Mouse (Mus musculus) adrenal gland, adult 18-20 months (tissue): ENCODE results near the gene Zfp791. TPM values are rescaled to one million over a fixed set of nuclear protein-coding genes. Genes with fewer than 3 reads are reported as not detected.
"Not testable (repeated sequence)": the region's sequence is repeated elsewhere in the genome, so short reads cannot be mapped to it uniquely, and the experiment has no call there.

Experiments
- DNase-seq, 2 experiments: peaks; one replicate each; pipeline ENCODE4 v3.0.0; 2021 to 2022; ENCODE audit warnings: low spot score in 2 of 2
- long read RNA-seq, 2 experiments: library from polyadenylated mRNA; stranded (forward); transcript quantifications; one replicate each; pipeline ENCODE4 v2.0.0; 2021
- total RNA-seq, 2 experiments: library from RNA; stranded (reverse); gene quantifications; 1 replicate in 1 of 2; 2 replicates in 1 of 2; pipeline ENCODE4 v1.2.3; 2021

Zfp791 gene
- total RNA-seq: 1 to 10 TPM; 2.2 TPM
- long read RNA-seq, experiment 1, partial matches to known transcripts: 0 of 1 reads
- long read RNA-seq, experiment 1, other reads (novel, unspliced or antisense): 0 of 1 reads
- long read RNA-seq, experiment 2, partial matches to known transcripts: 0 of 1 reads
- long read RNA-seq, experiment 2, other reads (novel, unspliced or antisense): 1 of 1 reads

DNA sequence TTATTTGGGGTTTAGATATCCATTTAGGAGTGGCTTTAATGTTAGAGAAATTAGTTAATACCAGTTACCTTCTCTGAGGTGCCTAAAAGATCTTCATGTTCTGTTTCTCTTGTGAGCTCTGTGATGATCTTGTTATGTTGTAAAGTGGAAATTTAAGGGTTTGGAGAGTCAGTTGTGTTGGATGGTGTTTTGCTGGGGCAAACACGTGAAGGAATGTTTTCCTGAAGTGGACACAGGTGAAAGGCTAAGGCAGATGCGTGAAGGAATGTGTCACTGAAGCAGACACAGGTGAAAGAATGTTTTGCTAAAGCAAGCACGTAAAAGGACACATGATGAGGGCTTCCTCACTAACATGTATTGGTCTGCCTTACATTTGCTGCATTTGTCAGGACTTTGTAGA is at the start of gene Zfp791:
Zfp791 (minus strand) TSS at position 101 of the 400 bp plus-strand sequence.
- no peak for DNase-seq

DNA sequence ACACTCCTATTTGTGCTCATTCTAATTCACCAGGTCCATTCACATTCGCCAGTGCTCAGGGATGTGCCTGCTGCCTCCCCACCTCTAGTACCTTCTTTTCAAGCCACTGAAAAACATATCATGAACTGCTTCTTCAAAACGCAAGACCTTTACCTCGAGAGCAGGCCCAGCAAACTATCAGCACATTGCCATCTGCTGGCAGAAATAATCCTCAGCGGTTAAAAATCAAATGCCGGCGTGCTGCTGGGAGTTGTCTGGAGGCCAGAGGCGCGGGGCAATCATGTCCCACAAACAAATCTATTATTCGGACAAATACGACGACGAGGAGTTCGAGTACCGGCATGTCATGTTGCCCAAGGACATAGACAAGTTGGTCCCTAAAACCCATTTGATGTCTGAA is 48.4 kb upstream of the Zfp791 start:
- peak; percentile 30 for DNase-seq

DNA sequence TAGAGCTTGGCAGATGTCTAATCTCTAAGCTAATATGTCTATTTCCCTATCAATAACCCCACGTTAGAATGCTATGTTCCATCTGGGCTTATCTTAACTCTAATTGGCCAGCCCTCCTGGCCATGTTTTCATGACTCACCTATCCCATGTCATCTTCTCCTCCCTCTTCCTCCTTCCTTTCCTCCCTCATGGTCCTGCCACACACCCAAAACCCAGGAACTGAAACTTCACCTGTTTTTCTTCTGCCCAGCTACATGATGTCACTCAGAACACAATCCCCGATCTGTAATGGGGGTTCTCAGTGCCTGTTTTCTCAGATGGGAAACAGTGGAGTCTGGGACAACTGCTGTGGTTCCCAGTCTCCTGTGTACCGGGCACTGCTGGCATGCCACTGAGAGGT is 28.7 kb upstream of the Zfp791 start, which contains the start of gene Cks1brt:
Cks1brt (plus strand) TSS at position 301 of the 400 bp plus-strand sequence.
- DNase-seq: no peak

GRCm38 (mm10) chr8:85142516-85142915 is 19.6 kb upstream of the Zfp791 start:
- DNase-seq: no peak

- DNase-seq: not testable (repeated sequence)
These were observed 12.8 kb upstream of the Zfp791 start for GRCm38 (mm10) chr8:85135690-85136089.

DNA sequence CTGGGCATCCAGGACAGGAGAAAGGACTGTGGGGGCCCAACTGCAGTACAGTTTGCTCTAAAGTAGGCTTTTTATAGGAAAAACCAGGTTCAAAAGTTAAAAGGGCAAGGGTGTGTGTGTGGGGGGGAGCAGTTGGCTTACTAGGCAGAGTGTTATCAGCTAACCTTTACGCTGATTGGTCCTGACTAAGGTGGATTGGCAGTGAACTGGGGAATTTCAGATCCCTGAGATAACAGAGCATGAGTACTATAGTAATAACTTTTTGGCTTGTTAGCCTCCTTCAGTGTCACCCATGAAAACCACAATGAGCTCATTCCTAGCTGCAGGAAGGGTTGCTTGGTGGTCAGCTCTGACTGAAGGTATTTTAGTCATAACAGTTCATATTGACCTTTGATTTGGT is 9.4 kb upstream of the Zfp791 start:
- no peak for DNase-seq

DNA sequence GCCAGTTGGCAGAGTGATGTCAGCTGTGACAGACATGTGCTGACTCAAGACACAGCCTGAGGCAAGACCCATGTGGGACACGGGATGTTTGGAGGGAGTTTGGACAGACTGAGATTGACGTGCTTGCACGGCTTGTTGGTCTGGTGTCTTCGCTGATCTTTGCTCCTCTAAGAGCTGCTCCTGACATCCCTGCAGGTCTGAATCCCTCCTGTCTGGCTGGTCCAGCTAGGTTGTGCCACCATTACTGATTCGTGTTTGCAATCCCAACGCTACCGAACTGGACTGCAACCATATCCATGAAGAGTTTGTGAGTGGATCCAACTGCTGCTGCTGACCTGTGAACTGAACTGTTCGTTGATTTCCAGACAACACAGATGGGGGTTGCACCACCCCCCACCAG is 796 bp upstream of the Zfp791 start:
- no peak for DNase-seq

DNA sequence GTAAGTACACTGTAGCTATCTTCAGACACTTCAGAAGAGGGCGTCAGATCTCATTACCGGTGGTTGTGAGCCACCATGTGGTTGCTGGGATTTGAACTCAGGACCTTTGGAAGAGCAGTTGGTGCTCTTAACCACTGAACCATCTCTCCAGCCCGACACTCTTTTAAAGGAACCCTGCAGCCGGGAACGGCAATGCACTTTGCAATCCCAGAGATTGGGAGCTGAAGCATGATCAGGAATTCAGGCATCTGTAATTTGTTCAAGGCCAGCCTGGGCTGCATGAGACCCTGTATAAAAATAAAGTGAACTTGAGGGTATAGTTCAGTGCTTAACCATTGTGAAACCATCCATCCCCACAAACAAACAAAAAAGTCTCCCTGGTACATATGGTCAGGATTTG is 2.6 kb downstream of the Zfp791 start:
- DNase-seq: not testable (repeated sequence)

GRCm38 (mm10) chr8:85119052-85119981 is 3.6 kb downstream of the Zfp791 start:
- DNase-seq: peak; percentile 74

DNA sequence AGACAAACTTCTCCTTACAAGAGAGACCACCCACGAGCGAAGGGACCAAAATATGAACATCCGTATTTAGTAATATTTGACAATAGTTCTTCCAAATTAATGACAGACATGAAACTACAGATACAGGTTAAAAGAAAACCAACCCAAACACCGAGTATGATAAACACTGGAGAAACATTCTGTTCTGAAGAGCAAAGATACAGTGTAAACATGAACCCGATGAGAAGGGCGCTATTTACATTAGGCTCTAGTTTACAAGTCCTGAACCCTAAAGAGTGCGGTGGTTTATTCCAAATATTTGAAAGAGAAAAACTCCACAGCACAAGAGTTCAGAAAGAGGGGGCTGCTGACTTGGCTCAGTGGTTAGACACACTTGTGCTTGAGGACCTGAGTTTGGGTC is 5.9 kb downstream of the Zfp791 start:
- DNase-seq: no peak

DNA sequence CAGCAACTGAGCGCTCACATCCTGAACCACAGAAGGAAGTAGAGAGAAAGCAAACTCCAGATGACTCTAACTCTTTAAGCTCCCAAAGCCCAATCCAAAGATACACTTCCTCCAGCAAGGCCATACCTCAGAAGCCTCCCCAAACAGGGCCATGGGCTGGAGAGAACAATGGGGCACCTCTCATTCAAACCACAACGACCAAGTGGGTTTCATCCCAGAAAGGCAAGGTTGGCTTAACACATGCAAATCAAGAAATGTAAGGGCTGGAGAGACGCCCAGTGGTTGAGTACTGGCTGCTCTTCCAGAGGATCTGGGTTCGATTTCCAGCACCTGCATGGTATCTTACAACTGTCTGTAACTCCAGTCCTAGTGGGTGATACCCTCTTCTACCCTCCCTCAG is 7.4 kb downstream of the Zfp791 start:
- DNase-seq: no peak

DNA sequence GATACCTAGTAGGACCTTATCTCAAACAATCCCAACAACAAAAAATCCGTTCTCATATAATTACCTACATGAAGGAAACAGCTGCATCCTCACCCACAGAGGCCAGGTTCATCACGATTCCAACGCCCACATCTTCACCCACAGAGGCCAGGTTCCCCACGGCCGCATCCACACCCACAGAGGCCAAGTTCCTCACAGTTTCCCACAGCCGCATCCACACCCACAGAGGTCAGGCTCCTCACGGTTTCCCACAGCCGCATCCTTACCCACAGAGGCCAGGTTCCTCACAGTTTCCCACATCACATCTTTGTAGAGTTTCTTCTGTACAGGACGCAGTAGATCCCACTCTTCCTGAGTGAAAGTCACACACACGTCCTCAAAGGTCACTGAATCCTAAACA is 9.7 kb downstream of the Zfp791 start:
- DNase-seq: no peak

DNA sequence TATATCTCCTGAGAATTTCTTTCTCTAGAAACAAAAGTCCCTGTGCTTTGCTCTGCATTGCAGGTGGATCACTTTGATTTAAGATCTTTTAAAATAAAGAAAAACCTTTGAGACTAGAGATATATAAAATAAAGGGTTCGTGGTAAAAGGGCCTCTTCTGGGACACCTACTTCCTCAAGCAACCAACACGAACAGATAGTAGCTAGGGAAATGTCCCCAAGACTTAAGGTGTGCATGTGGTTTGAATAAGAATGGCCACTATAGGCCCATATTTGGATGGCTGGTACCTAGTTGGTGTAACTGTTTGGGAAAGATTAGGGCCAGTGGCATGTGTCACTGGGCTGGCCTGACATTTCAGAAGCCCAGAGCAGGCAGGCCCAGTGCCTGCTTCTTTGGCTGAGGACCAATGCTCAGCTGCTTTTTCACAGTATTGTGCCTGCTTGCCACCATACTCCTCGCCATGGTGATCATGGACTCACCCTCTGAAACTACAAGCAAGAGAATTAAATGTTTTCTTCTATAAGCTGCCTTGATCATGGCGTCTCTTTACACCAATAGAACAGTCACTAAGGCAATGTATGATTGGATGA is 22.7 kb downstream of the Zfp791 start:
- DNase-seq: no peak

- no peak for DNase-seq
These were observed 26.0 kb downstream of the Zfp791 start for GRCm38 (mm10) chr8:85096850-85097249.

DNA sequence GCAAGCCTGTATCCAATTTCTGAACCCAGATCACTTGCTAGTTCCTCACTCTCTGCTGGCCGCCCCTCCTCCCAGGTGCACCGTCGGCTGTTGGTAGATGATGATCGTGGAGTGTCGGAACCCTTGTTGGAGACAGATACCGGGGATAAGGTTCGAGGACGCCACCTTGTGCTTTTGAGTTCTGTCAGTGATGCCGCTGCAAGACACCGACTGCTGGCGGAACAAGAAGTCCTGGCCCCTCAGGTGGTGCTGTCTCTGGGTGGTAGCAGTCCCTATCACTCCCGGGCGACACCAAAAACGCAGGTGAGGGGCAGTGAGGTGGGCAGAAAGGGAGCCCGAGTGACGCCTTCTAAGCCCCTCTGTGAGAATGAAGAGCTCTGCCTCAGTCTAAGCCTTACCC is 26.7 kb downstream of the Zfp791 start:
- no peak for DNase-seq

DNA sequence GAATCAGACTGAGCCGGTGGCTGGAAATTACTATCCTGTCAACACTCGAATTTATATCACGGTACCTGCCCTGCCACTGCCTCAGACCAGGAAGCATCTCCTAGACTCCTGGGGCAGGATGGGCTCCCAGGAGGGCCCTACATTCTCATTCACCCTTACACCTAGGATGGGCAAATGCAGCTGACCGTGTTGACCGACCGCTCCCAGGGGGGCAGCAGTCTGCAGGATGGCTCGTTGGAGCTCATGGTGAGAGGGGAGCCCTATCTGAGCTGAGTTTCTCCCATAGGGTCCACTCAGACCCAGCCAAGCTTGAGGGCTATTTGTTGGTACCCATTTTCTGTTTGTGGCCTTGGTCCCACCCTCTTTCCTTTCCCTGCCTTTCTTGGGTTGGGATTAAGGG is 27.3 kb downstream of the Zfp791 start:
- DNase-seq: no peak

GRCm38 (mm10) chr8:85095051-85095450 is 27.8 kb downstream of the Zfp791 start:
- DNase-seq: no peak

DNA sequence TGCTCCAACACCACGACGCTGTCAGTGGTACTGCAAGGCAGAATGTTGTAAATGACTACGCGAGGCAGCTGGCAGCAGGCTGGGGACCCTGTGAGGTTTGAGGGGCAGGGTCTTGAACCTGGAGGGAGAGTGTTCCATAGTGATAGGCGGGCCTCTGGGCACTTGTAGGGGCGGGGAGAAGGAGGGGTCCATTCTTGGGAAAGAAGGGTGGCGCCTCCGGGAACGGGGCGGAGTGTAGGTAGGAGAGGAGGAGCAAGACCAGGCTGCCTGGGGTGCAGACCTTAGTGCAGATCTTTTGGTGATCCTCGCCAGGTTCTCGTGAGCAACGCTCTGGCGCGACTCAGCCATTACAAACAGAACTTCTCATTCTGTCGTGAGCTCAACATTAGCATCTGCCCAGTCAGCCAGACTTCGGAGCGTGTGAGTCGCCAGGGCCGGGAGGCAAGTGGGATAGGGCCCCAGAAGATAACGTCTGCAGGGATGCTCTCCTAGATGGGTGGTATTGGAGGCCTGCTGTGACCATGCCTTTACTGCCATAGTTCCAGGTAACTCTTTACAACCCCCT is 31.3 kb downstream of the Zfp791 start:
- no peak for DNase-seq

- DNase-seq: no peak
These were observed 32.0 kb downstream of the Zfp791 start for GRCm38 (mm10) chr8:85090856-85091255.

DNA sequence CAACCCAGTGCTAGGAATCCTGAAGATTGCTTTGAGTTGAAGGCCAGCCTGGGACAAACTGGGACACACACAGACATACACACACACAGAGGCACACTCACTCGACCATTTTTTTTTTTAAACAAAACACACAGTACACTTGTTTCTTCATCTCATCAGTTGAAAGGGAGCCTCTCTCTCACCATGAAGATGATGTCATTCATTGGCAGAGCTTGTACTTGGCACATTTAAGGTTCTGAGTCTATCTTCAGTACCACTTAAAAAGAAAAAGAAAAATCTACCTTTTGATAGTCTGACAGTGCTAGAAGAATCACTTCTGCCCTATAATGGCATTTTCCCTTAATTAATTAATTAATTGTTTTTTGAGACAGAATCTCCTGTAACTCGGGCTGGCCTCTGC is 34.1 kb downstream of the Zfp791 start:
- no peak for DNase-seq

DNA sequence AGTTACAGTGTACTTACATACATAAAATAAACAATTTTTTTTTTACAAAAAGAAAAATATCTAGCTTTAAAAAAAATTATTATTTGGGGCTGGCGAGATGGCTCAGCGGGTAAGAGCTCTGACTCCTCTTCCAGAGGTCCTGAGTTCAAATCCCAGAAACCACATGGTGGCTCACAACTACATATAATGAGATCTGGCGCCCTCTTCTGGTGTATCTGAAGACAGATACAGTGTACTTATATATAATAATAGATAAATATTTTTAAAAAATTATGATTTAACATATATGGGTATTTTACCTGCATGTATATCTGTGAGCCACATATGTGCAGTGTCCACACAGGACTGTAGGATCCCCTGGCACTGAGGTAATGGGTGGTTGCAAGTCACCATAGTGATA is 36.7 kb downstream of the Zfp791 start:
- DNase-seq: no peak

GRCm38 (mm10) chr8:85084633-85085032 is 38.3 kb downstream of the Zfp791 start:
- no peak for DNase-seq
